9 mouse cellular contexts compared by ENCODE assay signal in genomic region chr11:100512384-100512783, GRCm38 (mm10). TPM values are rescaled to one million over a fixed set of nuclear protein-coding genes. Genes with fewer than 3 reads are reported as not detected.
DNase-seq lines count a peak whose midpoint lies in the region; ATAC-seq lines count a peak whose summit lies in the region.
"Had no signal": no experiment of that assay in that cellular context is flagged by ENCODE, and none has a peak within 500 bp of the region (broad histone marks: within the 10 kb centered on the region; RNA-seq: fewer than 3 reads in every experiment).

No protein-coding gene starts in this region.

- peak; percentile 51 for DNase-seq in lung, postnatal 10 days
- no peak for DNase-seq in lung, adult 18-20 months
- peak; percentile 31 for DNase-seq in layer of hippocampus, adult 9-10 months (ENCODE audit: low spot score)
- no peak for DNase-seq in spleen, adult 18-20 months
- no peak for DNase-seq in c-Kit-positive CD71-positive TER-119-positive erythroid progenitor cells, embryonic 14.5 days (ENCODE audit: low spot score)

- H3K9ac ChIP-seq in forebrain, embryonic 16.5 days (replicated peaks; ENCODE audit: low read depth, low read length), result no peak overlapping the region
- H3K9ac ChIP-seq in forebrain, embryonic 12.5 days, result no peak overlapping the region
- H3K9ac ChIP-seq: stomach, embryonic 15.5 days had no signal

- 85% methylated on average over 1 of the region's 1 CpGs for WGBS in forebrain, embryonic 16.5 days
- 94% methylated on average over 1 of the region's 1 CpGs for WGBS in forebrain, embryonic 12.5 days

- no peak overlapping the region for H3K4me3 ChIP-seq in forebrain, embryonic 16.5 days (replicated peaks; ENCODE audit: low read length)
- no peak overlapping the region for H3K4me3 ChIP-seq in forebrain, embryonic 12.5 days (replicated peaks)
- H3K4me3 ChIP-seq: stomach, embryonic 15.5 days had no signal

- H3K27ac ChIP-seq in forebrain, embryonic 16.5 days (ENCODE audit: low read length), result no peak overlapping the region
- no peak overlapping the region for H3K27ac ChIP-seq in forebrain, embryonic 12.5 days
- H3K27ac ChIP-seq: stomach, embryonic 15.5 days had no signal

- H3K36me3 ChIP-seq in forebrain, embryonic 16.5 days (ENCODE audit: control insufficient read depth, insufficient read depth), result peaks cover 46% of the 10 kb centered on the region
- H3K36me3 ChIP-seq in forebrain, embryonic 12.5 days (replicated peaks), result peaks cover 96% of the 10 kb centered on the region

- H3K9me3 ChIP-seq in forebrain, embryonic 16.5 days (ENCODE audit: control insufficient read depth, low read length), result no peaks in the 10 kb centered on the region
- H3K9me3 ChIP-seq in forebrain, embryonic 12.5 days, result no peaks in the 10 kb centered on the region
- H3K9me3 ChIP-seq: stomach, embryonic 15.5 days had no signal

- ATAC-seq in forebrain, embryonic 16.5 days, result 0 out of 2 replicates have a peak, but pooled peaks have one; percentile 20
- no peak for ATAC-seq in forebrain, embryonic 12.5 days (ENCODE audit: low FRiP score)
- no peak for ATAC-seq in erythroid progenitor cell, adult 5-6 weeks (replicated peaks; ENCODE audit: low FRiP score, poor library complexity, severe bottlenecking)

- no peaks in the 10 kb centered on the region for H3K27me3 ChIP-seq in forebrain, embryonic 16.5 days (replicated peaks; ENCODE audit: control insufficient read depth, insufficient read depth, low read length)
- H3K27me3 ChIP-seq in forebrain, embryonic 12.5 days, result no peaks in the 10 kb centered on the region
- H3K27me3 ChIP-seq: stomach, embryonic 15.5 days had no signal

- H3K4me2 ChIP-seq in forebrain, embryonic 16.5 days (ENCODE audit: low read length), result no peak overlapping the region
- no peak overlapping the region for H3K4me2 ChIP-seq in forebrain, embryonic 12.5 days
- H3K4me2 ChIP-seq: stomach, embryonic 15.5 days had no signal

- no peaks in the 10 kb centered on the region for H3K4me1 ChIP-seq in forebrain, embryonic 16.5 days (replicated peaks; ENCODE audit: control insufficient read depth, insufficient read depth, low read length)
- no peaks in the 10 kb centered on the region for H3K4me1 ChIP-seq in forebrain, embryonic 12.5 days

RNA-seq across cellular contexts. Expression of gene Acly, which starts 15.4 kb away (rescaled TPM):
- polyA plus RNA-seq in forebrain, embryonic 16.5 days (2015; fragmentation: Nextera tagmentation; extraction: Ambion mirVana), result 242 and 248 TPM in 2 replicates
- polyA plus RNA-seq in forebrain, embryonic 12.5 days (2016; fragmentation: Nextera tagmentation; extraction: Ambion mirVana), result 320 and 356 TPM in 2 replicates
- total RNA-seq in erythroid progenitor cell, adult 5-6 weeks (2015; ENCODE audit: low replicate concordance), result 17.6 and 38.2 TPM in 2 replicates
- total RNA-seq in erythroid progenitor cell, adult 5-6 weeks (2017; ENCODE audit: low replicate concordance), result 18.1 and 22.0 TPM in 2 replicates

RNA-seq across cellular contexts. Expression of gene Ttc25, which starts 33.0 kb away (rescaled TPM):
- 1.0 and 2.0 TPM in 2 replicates for polyA plus RNA-seq in forebrain, embryonic 16.5 days (2015; fragmentation: Nextera tagmentation; extraction: Ambion mirVana)
- 2.1 and 2.6 TPM in 2 replicates for polyA plus RNA-seq in forebrain, embryonic 12.5 days (2016; fragmentation: Nextera tagmentation; extraction: Ambion mirVana)
- not detected in 2 replicates for total RNA-seq in erythroid progenitor cell, adult 5-6 weeks (2015; ENCODE audit: low replicate concordance)
- total RNA-seq in erythroid progenitor cell, adult 5-6 weeks (2017; ENCODE audit: low replicate concordance), result not detected in 2 replicates

RNA-seq across cellular contexts. Expression of gene Klhl11, which starts 39.8 kb away (rescaled TPM):
- 14.3 and 17.4 TPM in 2 replicates for polyA plus RNA-seq in forebrain, embryonic 16.5 days (2015; fragmentation: Nextera tagmentation; extraction: Ambion mirVana)
- polyA plus RNA-seq in forebrain, embryonic 12.5 days (2016; fragmentation: Nextera tagmentation; extraction: Ambion mirVana), result 13.9 and 16.7 TPM in 2 replicates
- total RNA-seq in erythroid progenitor cell, adult 5-6 weeks (2015; ENCODE audit: low replicate concordance), result 2.5 and 5.0 TPM in 2 replicates
- total RNA-seq in erythroid progenitor cell, adult 5-6 weeks (2017; ENCODE audit: low replicate concordance), result 12.1 and 15.7 TPM in 2 replicates

Comparison
In these comparisons a context has a peak if more than half of its experiments do, and no peak if none do; other contexts are left out.
1. DNase-seq: peak in lung, postnatal 10 days (single experiment) and layer of hippocampus, adult 9-10 months (single experiment); none in lung, adult 18-20 months (0 of 2), spleen, adult 18-20 months (0 of 2) and c-Kit-positive CD71-positive TER-119-positive erythroid progenitor cells, embryonic 14.5 days (single experiment).